Mouse (Mus musculus) stomach, embryonic 14.5 days (tissue): ENCODE data around the gene Grcc10. TPM values are rescaled to one million over a fixed set of nuclear protein-coding genes. Genes with fewer than 3 reads are reported as not detected.

Experiments
- ATAC-seq: fragments of 200-750 bp; cut with Nextera tagmentation; 2 replicates; pipeline ENCODE4 v1.8.0; 2017; ENCODE audit warnings: low read depth, moderate TSS enrichment; ENCODE audit not compliant: insufficient number of reproducible peaks, insufficient read depth, low FRiP score
- H3K27ac ChIP-seq: fragments of 300-500 bp; sonication (generic); 2 replicates; pipeline ENCODE4 v1.5.1; 2014; ENCODE audit warnings: mild to moderate bottlenecking, low read length, moderate library complexity, mixed read lengths
- H3K27me3 ChIP-seq: fragments of 300-500 bp; sonication (generic); 2 replicates; pipeline ENCODE4 v1.6.1; 2014; ENCODE audit warnings: low read length, control low read depth, mixed read lengths; ENCODE audit not compliant: control insufficient read depth, insufficient read depth
- H3K36me3 ChIP-seq: fragments of 300-500 bp; sonication (generic); 2 replicates; pipeline ENCODE4 v1.6.1; 2014; ENCODE audit warnings: mild to moderate bottlenecking, control low read depth, low read length, moderate library complexity, mixed read lengths; ENCODE audit not compliant: control insufficient read depth, insufficient read depth
- H3K4me1 ChIP-seq: fragments of 300-500 bp; sonication (generic); 2 replicates; pipeline ENCODE4 v1.6.1; 2014; ENCODE audit warnings: low read length, control low read depth, mixed read lengths; ENCODE audit not compliant: control insufficient read depth, insufficient read depth
- H3K4me2 ChIP-seq: fragments of 300-500 bp; sonication (generic); replicated peaks from 2 replicates; pipeline ENCODE4 v1.6.1; 2014; ENCODE audit warnings: low read depth, low read length, control low read depth
- H3K4me3 ChIP-seq: fragments of 300-500 bp; sonication (generic); 2 replicates; pipeline ENCODE4 v1.5.1; 2014; ENCODE audit warnings: low read depth, low read length, control low read depth
- H3K9ac ChIP-seq: fragments of 300-500 bp; sonication (generic); replicated peaks from 2 replicates; pipeline ENCODE4 v1.6.1; 2014; ENCODE audit warnings: low read depth, mild to moderate bottlenecking, control low read depth, low read length, moderate library complexity, mixed read lengths
- H3K9me3 ChIP-seq: fragments of 300-500 bp; sonication (generic); 2 replicates; pipeline ENCODE4 v1.6.1; 2016; ENCODE audit warnings: low read depth, low read length, control low read depth; ENCODE audit not compliant: control insufficient read depth
- WGBS: fragments of 180-500 bp; shearing (Covaris S2); extraction: QIAGEN DNeasy Blood & Tissue Kit; methylation state at CpG from one replicate; pipeline ENCODE4 v1.1.7; 2014; 5-methylcytosine and 5-hydroxymethylcytosine counted together
- polyA plus RNA-seq: library from polyadenylated mRNA; unstranded; fragments of >200 nt; fragmentation: Nextera tagmentation; extraction: Ambion mirVana; gene quantifications from 2 replicates; pipeline ENCODE4 v1.2.1, GENCODE M21; 2014

Grcc10 gene
- polyA plus RNA-seq, 1 experiment from 2014 or later, result 505 TPM

DNA sequence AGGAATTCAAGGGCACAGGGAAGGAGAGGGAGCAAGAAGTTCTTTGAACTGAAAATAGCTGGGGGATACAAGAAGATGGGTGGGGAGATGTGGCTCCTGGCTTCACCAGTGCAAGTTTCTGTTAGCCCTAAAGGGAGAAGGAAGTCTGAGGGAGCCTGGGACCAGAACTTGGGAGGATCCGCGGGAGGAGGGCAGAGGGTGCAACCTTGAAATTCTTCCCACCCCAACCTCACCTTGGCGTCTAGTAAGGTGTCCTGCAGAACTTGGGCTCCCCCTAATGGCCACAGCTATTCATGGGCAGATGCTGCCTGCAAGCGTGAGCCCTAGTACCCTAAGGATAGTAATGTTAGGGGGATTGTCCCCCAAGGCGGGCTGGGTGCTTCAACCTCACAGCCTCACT, 18.1 kb upstream of the Grcc10 start:
- H3K9ac ChIP-seq, result no peak overlapping the region; the same call in 1 of the 2 replicates
- peaks cover 32% of the 10 kb centered on the region; the same call in 1 of the 2 replicates for H3K4me1 ChIP-seq
- no peaks in the 10 kb centered on the region for H3K27me3 ChIP-seq
- H3K4me2 ChIP-seq, result peak overlapping the region; percentile 83
- 0 out of 2 replicates have a peak, but pooled peaks have one; percentile 8 for ATAC-seq
- H3K36me3 ChIP-seq, result no peaks in the 10 kb centered on the region
- no peaks in the 10 kb centered on the region for H3K9me3 ChIP-seq
- WGBS, result 5% methylated on average over 5 of the region's 5 CpGs
- H3K4me3 ChIP-seq, result no peak overlapping the region
- H3K27ac ChIP-seq, result peak overlapping the region; percentile 98

DNA sequence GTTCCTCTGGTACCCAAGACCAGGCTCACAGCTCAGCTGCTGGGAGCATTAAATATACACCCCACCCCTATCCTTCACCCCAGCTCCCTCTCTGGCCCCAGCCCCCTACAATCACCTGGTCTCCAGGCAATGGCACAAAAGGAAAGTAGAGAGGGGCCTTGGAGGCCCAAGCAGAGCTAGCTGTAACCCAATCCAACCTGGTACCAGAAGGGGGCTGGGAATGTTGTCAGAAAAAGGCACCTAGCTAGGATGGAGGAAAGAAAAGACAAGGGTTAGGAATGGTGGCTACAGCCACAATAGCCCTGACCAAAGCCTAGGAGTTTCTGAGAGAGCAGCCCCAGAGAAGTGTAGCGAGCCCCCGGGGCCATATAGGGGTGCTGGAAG, 17.7 kb upstream of the Grcc10 start:
- WGBS, result 58% methylated on average over 2 of the region's 2 CpGs
- ATAC-seq, result no peak
- 0 out of 2 replicates have a peak overlapping the region, but pooled peaks have one; percentile 85 for H3K4me3 ChIP-seq
- H3K4me2 ChIP-seq, result peak overlapping the region; percentile 83
- peak overlapping the region; percentile 98 for H3K27ac ChIP-seq
- H3K4me1 ChIP-seq, result peaks cover 36% of the 10 kb centered on the region; the same call in 1 of the 2 replicates
- no peaks in the 10 kb centered on the region for H3K36me3 ChIP-seq
- H3K9ac ChIP-seq, result no peak overlapping the region; the same call in 1 of the 2 replicates
- no peaks in the 10 kb centered on the region for H3K9me3 ChIP-seq
- no peaks in the 10 kb centered on the region for H3K27me3 ChIP-seq

DNA sequence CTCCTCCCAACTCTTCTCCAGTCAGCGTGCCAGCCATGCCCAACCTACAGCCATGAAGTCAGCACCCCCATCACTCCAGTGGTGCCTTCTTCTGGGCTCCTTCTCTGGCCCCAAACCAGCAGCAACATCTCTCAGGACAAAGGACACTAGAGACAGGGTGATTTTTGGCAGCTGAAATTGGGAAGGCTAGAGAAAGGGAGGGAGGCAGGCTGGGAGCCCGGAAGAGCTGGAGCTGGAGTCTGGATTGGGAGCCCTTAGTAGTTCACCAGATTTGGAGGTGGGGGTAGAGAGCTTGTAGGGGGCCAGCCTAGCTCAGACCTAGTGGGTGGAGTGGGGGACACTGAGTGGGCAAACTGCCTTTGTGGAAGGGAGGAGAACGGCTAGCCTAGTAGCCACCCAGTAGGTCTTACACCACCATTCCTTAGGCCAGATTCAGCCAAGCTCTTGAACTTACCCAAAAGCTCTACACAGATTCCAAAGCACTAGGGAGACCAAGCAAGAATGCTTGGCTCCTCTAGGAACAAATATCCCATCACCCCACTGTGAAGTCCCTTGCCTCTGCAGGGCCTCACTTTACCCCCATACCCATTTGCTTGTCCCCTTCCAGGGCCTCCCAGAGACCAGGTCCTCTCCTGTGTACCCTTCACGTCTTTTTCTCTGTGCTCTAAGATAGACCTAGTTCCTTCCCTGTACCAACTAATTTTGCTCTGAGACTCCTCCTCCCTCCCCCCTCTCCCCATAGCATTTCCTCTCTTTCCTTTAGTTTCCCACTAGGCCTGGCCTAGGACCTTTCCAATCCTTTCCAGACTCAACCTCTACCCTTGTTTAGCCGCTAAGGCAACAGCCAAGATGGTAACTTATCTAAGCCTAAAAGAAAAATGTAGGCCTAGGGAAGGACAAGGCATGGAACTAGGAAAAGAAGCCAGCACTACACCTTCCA, 17.0 kb upstream of the Grcc10 start:
- Histone ChIP-seq H3K9me3 (no peaks in the 10 kb centered on the region), H3K36me3 (0 out of 2 replicates have a peak, but pooled peaks cover 2% of the 10 kb centered on the region), H3K4me1 (peaks cover 37% of the 10 kb centered on the region; the same call in 1 of the 2 replicates), H3K4me3 (peak overlapping the region; percentile 85), H3K4me2 (peak overlapping the region; percentile 83), H3K27me3 (no peaks in the 10 kb centered on the region), H3K27ac (peak overlapping the region; percentile 98), H3K9ac (peak overlapping the region; percentile 97)
- peak; percentile 4; the same call in 1 of the 2 replicates for ATAC-seq
- 37% methylated on average over 5 of the region's 5 CpGs for WGBS

DNA sequence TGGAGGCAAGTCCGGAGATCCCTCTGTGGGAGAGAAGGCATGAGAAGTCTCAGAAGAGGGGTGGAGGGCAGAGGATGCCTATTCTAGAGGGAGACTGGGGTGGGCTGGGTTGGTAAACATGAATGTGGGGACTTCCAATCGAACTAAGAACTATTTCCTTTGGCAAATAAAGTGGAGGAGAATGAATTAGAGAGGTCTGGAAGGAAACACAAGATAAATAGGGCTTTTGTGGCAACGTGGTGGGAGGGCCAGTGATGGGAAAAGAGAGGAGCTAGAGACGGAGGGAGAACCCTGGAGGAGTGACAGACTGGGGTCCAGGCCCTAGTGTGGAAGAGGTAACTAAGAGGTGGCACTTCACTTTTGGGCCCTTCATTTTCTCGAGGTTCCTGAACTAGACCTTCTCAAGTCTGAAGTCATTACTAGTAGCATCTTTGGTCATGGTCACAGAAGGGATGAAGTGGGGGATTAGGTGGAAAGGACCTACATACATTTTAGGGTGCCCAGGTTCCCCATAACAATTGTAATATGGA, 16.2 kb upstream of the Grcc10 start:
- no peak for ATAC-seq
- peak overlapping the region; percentile 83 for H3K4me2 ChIP-seq
- 0 out of 2 replicates have a peak, but pooled peaks cover 6% of the 10 kb centered on the region for H3K36me3 ChIP-seq
- no peaks in the 10 kb centered on the region for H3K9me3 ChIP-seq
- H3K27ac ChIP-seq, result peak overlapping the region; percentile 98
- H3K9ac ChIP-seq, result peak overlapping the region; percentile 97
- H3K4me1 ChIP-seq, result peaks cover 37% of the 10 kb centered on the region; the same call in 1 of the 2 replicates
- no peaks in the 10 kb centered on the region for H3K27me3 ChIP-seq
- H3K4me3 ChIP-seq, result peak overlapping the region; percentile 85
- 3% methylated on average over 5 of the region's 5 CpGs for WGBS

DNA sequence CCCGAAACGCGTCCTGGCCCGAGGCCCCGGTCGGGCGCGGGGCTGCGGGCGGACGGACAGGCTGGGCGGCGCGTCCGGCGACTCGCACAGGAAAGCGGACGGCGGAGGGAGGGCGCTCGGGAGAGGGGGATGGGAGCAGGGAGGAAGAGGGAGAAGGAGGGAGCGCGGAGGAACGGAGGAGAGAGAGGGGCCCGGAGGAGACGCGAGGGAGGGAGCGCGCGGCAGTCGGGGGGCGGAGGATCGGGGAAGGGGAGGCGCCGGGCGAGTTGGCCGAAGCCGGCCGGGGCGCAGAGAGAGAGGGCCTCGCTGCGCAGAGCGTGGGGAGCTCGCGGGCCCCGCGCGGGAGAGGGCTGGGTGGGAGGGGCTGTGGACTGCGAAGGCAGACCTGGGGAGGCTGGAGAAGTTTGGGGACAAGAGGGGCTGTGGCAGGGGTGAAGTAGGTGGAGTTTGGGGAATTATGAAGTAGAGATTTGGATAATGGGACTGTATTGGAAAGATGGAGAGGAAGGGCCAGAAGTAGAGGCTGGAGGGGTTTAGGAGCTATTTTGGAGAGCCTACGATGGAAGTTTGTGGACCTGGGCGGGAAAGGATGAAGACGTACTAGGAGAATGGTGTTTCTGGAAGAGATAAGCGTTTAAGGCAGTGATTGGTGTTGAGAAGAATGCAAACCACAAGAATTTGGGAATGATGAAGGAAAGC, 15.6 kb upstream of the Grcc10 start:
- H3K27me3 ChIP-seq, result no peaks in the 10 kb centered on the region
- peaks cover 37% of the 10 kb centered on the region; the same call in 1 of the 2 replicates for H3K4me1 ChIP-seq
- peak overlapping the region; percentile 85 for H3K4me3 ChIP-seq
- WGBS, result under 1% methylated on average over 52 of the region's 54 CpGs
- peak overlapping the region; percentile 97 for H3K9ac ChIP-seq
- H3K27ac ChIP-seq, result peak overlapping the region; percentile 98
- 0 out of 2 replicates have a peak, but pooled peaks cover 6% of the 10 kb centered on the region for H3K36me3 ChIP-seq
- H3K9me3 ChIP-seq, result no peaks in the 10 kb centered on the region
- ATAC-seq, result peak; percentile 83
- peak overlapping the region; percentile 83 for H3K4me2 ChIP-seq

DNA sequence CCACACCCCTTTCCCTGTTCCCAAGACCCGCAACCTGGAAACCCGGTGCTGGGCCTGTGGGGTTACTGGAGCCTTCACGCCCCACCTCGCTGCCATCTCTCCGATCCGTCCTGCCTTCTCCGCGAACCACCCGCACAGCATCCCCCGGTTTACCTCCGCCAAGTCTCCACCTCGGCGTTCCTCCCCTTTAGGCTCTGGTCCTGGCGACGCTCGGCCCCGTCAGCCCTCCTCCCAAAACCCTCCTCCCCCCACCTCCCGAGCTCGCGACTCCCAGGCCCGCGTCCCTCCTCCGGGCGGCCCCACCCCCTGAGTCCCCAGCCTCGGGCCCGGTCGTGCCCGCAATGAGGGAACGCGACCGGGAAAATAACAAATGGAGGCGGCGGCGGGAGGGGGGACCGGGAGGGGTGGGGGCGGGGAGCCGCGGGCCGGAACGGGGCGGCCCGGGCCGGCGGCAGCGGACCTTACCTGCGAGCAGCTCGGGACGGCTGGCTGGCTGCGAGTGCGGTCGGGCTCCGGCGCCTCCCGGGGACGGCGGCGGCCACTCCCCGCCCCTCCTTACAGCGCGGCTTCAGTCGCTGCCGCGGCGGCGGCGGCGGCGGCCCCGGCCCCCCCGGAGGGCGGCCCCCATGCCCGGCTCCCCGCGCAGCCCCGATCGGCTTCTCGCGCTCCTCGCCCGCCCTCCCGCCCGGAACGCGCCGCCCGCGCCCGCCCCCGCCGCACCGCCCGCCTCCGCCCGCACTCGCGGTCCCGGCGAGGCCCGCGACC, 14.8 kb upstream of the Grcc10 start, which contains the start of the genes Gm45234 and Atn1:
Gene Gm45234, minus strand, starts transcription at position 191 of the 765 bp plus-strand sequence.
Gene Atn1, minus strand, starts transcription at position 694 of the 765 bp plus-strand sequence.
- Histone ChIP-seq H3K27ac (peak within 1 kb of the TSS; percentile 98), H3K27me3 (no peaks in the 10 kb centered on the region), H3K9ac (peak within 1 kb of the TSS; percentile 97), H3K36me3 (0 out of 2 replicates have a peak, but pooled peaks cover 6% of the 10 kb centered on the region), H3K4me2 (peak within 1 kb of the TSS; percentile 83), H3K4me1 (peaks cover 37% of the 10 kb centered on the region; the same call in 1 of the 2 replicates), H3K4me3 (peak within 1 kb of the TSS; percentile 85), H3K9me3 (no peaks in the 10 kb centered on the region)
- WGBS, result under 1% methylated on average over 79 of the region's 100 CpGs
- peak; percentile 48 for ATAC-seq

DNA sequence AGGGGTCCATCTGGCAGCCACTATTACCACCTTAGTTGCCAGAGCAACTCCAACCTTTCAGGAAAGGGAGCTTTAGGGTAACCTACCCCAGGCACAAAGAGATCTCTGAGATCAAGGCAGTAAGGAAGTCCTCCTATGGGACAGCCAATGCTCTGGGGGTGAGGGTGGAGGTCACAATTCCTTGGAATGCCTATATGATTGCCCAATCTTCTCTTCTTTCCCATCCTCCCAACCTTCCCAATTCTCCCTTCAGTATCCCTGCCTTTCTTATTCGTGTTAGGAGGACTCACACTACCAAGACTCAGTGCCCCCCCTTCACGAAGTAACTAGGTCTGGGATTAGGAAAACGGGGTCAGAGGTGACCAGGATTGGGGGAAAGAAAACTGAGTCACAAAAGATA, 14.1 kb upstream of the Grcc10 start:
- no peak for ATAC-seq
- Histone ChIP-seq H3K9me3 (no peaks in the 10 kb centered on the region), H3K27ac (peak overlapping the region; percentile 98; the same call in 1 of the 2 replicates), H3K27me3 (no peaks in the 10 kb centered on the region), H3K4me2 (peak overlapping the region; percentile 83), H3K36me3 (0 out of 2 replicates have a peak, but pooled peaks cover 8% of the 10 kb centered on the region), H3K9ac (peak overlapping the region; percentile 97), H3K4me1 (peaks cover 37% of the 10 kb centered on the region; the same call in 1 of the 2 replicates), H3K4me3 (peak overlapping the region; percentile 85)
- 5% methylated on average over 3 of the region's 3 CpGs for WGBS
